Mouse (Mus musculus): ENCODE data around the gene Kif23.

GRCm38 (mm10) chr9:61991158-61991557 is 44.6 kb upstream of the Kif23 start:
- TF ChIP-seq TCF3 (IDR thresholded peaks at IDR 0.05; ENCODE audit: insufficient read length, low read depth) (no peak), POLR2A (IDR thresholded peaks at IDR 0.05; ENCODE audit: insufficient read length, low read depth) (no peak), TCF12 (IDR thresholded peaks at IDR 0.05; ENCODE audit: insufficient read depth, poor library complexity, severe bottlenecking) (no peak), MYOD1 (IDR thresholded peaks at IDR 0.05; ENCODE audit: control insufficient read depth in 1 of 3, insufficient read length in 2 of 3, low read depth in 2 of 3) (no peak), MAX (IDR thresholded peaks at IDR 0.05; ENCODE audit: low read depth) (no peak), E2F4 (IDR thresholded peaks at IDR 0.05; ENCODE audit: insufficient read depth) (no peak), CEBPB (IDR thresholded peaks at IDR 0.05; ENCODE audit: insufficient read depth, poor library complexity, severe bottlenecking) (no peak), REST (IDR thresholded peaks at IDR 0.05; ENCODE audit: insufficient read depth, insufficient read length) (no peak), POLR2AphosphoS2 (IDR thresholded peaks at IDR 0.05; ENCODE audit: insufficient read length, low read depth) (no peak), USF1 (IDR thresholded peaks at IDR 0.05; ENCODE audit: low read depth) (no peak), SRF (IDR thresholded peaks at IDR 0.05; ENCODE audit: control insufficient read depth, insufficient read length, low read depth) (no peak), MYOG (IDR thresholded peaks at IDR 0.05; ENCODE audit: control insufficient read depth in 1 of 3, insufficient read depth in 1 of 3, insufficient read length in 2 of 3, low read depth in 2 of 3) (no peak)

Data from myocyte (in vitro differentiated cells).